Mouse (Mus musculus) brain, adult 2 months (tissue): ENCODE results near the gene Ebf3.
A peak's percentile ranks its signal among the peaks of the same experiment; 100 is the strongest.

Experiments
- DNase-seq: peaks from one replicate; pipeline ENCODE4 v3.0.0; 2011; ENCODE audit warnings: low read depth, low spot score

The Ebf3 gene

DNA sequence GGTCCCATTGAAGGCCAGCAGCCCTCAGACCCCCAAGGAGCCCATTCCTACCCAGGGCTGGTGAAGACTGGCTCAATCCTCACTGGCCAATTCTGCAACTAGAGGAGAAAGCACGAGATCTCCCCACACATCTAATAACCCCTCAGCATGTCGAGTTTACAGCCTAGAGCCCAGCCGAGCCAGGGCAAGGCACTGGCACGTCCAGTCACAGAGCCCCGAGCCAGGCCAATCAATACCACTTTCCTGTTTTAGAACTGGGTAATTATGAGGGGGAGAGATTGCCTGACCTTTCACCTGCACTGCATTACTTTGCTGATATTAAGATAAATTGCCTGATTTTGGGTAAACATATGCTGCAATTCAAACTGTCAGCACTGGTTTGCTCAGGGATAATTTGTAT lies 105.7 kb downstream of the Ebf3 start:
- DNase-seq: no peak

- DNase-seq: no peak
Observed at GRCm38 (mm10) chr7:137206770-137207285, 107.4 kb downstream of the Ebf3 start.

DNA sequence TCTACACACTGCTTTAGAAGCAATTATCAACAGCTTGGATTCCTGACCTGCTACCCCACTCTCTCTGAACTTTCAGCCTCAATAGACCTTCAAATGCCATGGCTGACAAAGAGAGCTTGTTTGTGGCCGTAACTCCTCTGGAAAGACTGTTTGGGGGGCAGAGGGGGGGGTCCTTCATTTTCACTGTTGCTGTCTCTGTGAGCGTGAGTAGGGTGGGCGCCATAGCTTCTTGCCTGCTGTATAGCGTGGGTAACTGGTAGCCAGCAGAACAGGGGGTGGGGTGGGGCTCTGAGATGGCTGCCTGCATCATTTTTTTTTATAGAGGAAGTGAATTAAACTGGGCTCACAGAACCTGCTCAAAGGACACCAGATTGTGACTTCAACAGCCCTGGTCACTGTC lies 114.7 kb downstream of the Ebf3 start:
- no peak for DNase-seq

- no peak for DNase-seq
Observed at GRCm38 (mm10) chr7:137198921-137199320, 115.3 kb downstream of the Ebf3 start.

GRCm38 (mm10) chr7:137197118-137198030 lies 116.9 kb downstream of the Ebf3 start:
- DNase-seq: peak; percentile 18

GRCm38 (mm10) chr7:137196536-137196935 lies 117.7 kb downstream of the Ebf3 start:
- no peak for DNase-seq

- DNase-seq: no peak
Observed at GRCm38 (mm10) chr7:137192776-137193278, 121.4 kb downstream of the Ebf3 start.

- no peak for DNase-seq
Observed at GRCm38 (mm10) chr7:137191889-137192288, 122.4 kb downstream of the Ebf3 start.

DNA sequence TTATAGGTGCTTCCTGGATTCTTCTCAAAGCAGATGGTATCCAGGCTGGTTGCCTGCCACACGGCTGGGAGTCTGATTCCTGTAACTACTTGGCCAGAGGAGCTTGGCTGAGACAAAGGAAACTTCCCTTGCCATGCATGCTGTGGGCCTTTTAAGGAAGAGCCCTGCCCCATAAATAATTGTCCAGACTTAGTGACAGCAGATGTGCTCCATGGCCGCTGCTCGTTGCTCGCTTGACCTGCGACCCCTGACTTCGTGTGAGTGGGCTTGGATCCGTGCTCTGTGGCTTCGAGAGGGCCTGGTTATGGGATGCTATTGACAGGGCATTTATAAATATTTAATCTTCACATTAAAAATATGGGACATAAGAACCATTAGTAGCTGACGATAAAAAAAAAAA lies 142.0 kb downstream of the Ebf3 start:
- DNase-seq: no peak

GRCm38 (mm10) chr7:137159086-137159485 lies 155.2 kb downstream of the Ebf3 start:
- DNase-seq: no peak

DNA sequence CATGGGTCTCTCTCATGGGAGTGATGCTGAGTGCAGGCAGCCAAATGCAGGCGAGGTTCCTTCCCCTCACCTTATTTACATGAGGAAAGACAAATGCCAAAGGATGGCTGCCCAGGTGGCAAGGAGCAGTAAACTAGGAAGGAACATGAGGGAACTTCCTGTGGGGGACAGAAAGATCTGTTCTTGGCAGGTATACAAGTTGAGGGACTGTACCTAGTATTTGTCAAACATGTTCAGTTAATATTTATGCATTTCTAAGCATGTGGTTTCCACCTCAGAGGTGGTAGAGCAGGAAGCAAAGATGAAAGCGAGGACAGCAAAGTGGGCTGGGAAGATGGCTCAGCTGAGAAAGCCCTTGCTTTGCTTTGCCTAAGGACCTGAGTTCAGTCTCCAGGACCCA lies 159.6 kb downstream of the Ebf3 start:
- DNase-seq: no peak

- DNase-seq: no peak
Observed at GRCm38 (mm10) chr7:137151854-137152253, 162.4 kb downstream of the Ebf3 start.

GRCm38 (mm10) chr7:137147101-137147500 lies 167.1 kb downstream of the Ebf3 start:
- DNase-seq: peak; percentile 38
